Mouse (Mus musculus) A20 (cell line): ENCODE measurements around the gene Mkrn1.
A peak's percentile ranks its signal among the peaks of the same experiment; 100 is the strongest.
"Not testable (repeated sequence)": the region's sequence is repeated elsewhere in the genome, so short reads cannot be mapped to it uniquely, and the experiment has no call there.

ENCODE experiments used
- DNase-seq: peaks from one replicate; pipeline ENCODE4 v3.0.0-alpha.2; 2011; ENCODE audit warnings: low read depth, low spot score

Gene Mkrn1

GRCm38 (mm10) chr6:39379749-39380148 lies 40.5 kb downstream of the Mkrn1 start:
- DNase-seq: peak; percentile 71

GRCm38 (mm10) chr6:39379224-39379623 lies 41.0 kb downstream of the Mkrn1 start:
- peak; percentile 61 for DNase-seq

GRCm38 (mm10) chr6:39378161-39378835 lies 42.0 kb downstream of the Mkrn1 start:
- DNase-seq: peak; percentile 62

- DNase-seq: peak; percentile 93
These were observed 42.9 kb downstream of the Mkrn1 start, which contains the start of gene Slc37a3 for GRCm38 (mm10) chr6:39377311-39377827. Slc37a3 (minus strand) TSS chr6:39377675.

GRCm38 (mm10) chr6:39376775-39377174 lies 43.5 kb downstream of the Mkrn1 start:
- peak; percentile 13 for DNase-seq

- DNase-seq: no peak
These were observed 46.8 kb downstream of the Mkrn1 start for GRCm38 (mm10) chr6:39373301-39373955.

GRCm38 (mm10) chr6:39372727-39373126 lies 47.5 kb downstream of the Mkrn1 start:
- peak; percentile 18 for DNase-seq

- DNase-seq: no peak
These were observed 48.2 kb downstream of the Mkrn1 start for GRCm38 (mm10) chr6:39372042-39372441.

GRCm38 (mm10) chr6:39369631-39370030 lies 50.6 kb downstream of the Mkrn1 start:
- no peak for DNase-seq

- DNase-seq: peak; percentile 56
These were observed 57.6 kb downstream of the Mkrn1 start for GRCm38 (mm10) chr6:39362684-39363083.

GRCm38 (mm10) chr6:39359207-39359606 lies 61.1 kb downstream of the Mkrn1 start:
- DNase-seq: not testable (repeated sequence)

GRCm38 (mm10) chr6:39348946-39349345 lies 71.3 kb downstream of the Mkrn1 start:
- DNase-seq: no peak

- no peak for DNase-seq
These were observed 72.1 kb downstream of the Mkrn1 start for GRCm38 (mm10) chr6:39347880-39348814.
